Comparison of ENCODE assay signal across 23 mouse cellular contexts in the genomic region with DNA sequence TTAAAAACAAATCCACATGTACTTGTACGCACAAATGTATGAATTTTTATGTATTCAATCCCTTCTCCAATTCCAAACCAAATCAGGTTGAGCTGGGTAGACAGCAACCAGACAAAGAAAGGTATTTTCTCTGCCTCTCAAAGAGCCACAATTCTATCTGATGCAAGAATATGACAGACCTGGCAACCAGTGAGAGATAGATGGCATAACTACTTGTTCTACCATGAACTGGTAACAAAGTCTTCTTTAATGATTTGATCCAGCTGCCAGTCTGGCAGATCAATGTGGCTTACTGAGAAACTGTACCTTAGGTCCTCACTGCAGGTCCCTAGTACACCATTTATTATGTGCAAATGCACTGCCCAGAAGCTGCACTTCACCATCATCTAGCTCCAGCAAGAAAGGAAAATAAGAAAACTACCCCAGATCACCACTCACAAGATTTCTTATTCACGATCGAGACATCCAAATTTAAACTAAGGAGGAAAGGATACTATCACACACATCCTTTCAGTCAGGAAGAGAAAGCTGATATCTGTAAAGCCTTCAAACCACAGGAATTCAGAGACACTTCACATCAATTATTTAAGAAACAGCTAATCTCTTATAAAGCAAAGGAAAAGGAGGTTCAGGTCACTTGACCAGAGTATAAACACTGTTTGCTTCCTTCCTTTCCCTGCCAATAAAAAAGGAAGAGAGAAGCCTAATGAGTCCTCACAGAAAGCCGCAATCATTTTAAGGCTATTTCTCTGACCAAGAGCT. TPM values are rescaled to one million over a fixed set of nuclear protein-coding genes. Genes with fewer than 3 reads are reported as not detected.
A peak's percentile ranks its signal among the peaks of the same experiment; 100 is the strongest.
DNase-seq lines count a peak whose midpoint lies in the region; ATAC-seq and TF ChIP-seq lines count a peak whose summit lies in the region.
"Had no signal": no experiment of that assay in that cellular context is flagged by ENCODE, and none has a peak within 500 bp of the region (broad histone marks: within the 10 kb centered on the region; RNA-seq: fewer than 3 reads in every experiment).

No protein-coding gene starts in this region.

- DNase-seq in liver, adult 2 months (ENCODE audit: extremely low read depth, low read depth, low spot score) = peak; percentile 88
- DNase-seq in 416B (ENCODE audit: low read depth) (peak; percentile 81), MEL (ENCODE audit: low read depth, low spot score) (peak; percentile 60)
- DNase-seq in fat pad, adult 2 months (ENCODE audit: extremely low read depth, low read depth, low spot score) = peak; percentile 47
- DNase-seq in spleen, postnatal 14 days (ENCODE audit: low spot score in 2 of 2) = no peak
- DNase-seq: adrenal gland, adult 2 months; cerebellum, adult 2 months; cerebellum, postnatal 36 days; gastrocnemius, postnatal 36 days; kidney, adult 2 months; kidney, postnatal 36 days; layer of hippocampus, adult 9-11 months; thymus, adult 2 months; thymus, postnatal 4 days had no signal

- no peaks in the 10 kb centered on the region for H3K27me3 ChIP-seq in liver, adult 2 months (ENCODE audit: control insufficient read depth, insufficient read depth, low read length)
- H3K27me3 ChIP-seq in liver, embryonic 12.5 days (replicated peaks) = no peaks in the 10 kb centered on the region
- H3K27me3 ChIP-seq in MEL (ENCODE audit: control insufficient read depth in 1 of 2, insufficient read depth in 2 of 2, low read length in 2 of 2) = no peaks in the 10 kb centered on the region
- H3K27me3 ChIP-seq: hindbrain, embryonic 15.5 days; Patski had no signal

- H3K4me3 ChIP-seq in liver, adult 2 months (ENCODE audit: insufficient read depth, low read depth, low read length) = no peak overlapping the region
- no peak overlapping the region for H3K4me3 ChIP-seq in liver, embryonic 12.5 days
- peak overlapping the region in 1 of 2 experiments; percentile 50; a peak in 1 of 4 replicates for H3K4me3 ChIP-seq in MEL (ENCODE audit: control insufficient read depth in 1 of 2, insufficient read depth in 1 of 2, low read depth in 2 of 2, low read length in 2 of 2)
- H3K4me3 ChIP-seq: hindbrain, embryonic 15.5 days; midbrain, embryonic 10.5 days had no signal

- no peak for TF ChIP-seq RAD21 in MEL (IDR thresholded peaks at IDR 0.05; ENCODE audit: low read depth, low read length)

- H3K79me2 ChIP-seq in liver, adult 2 months (ENCODE audit: control insufficient read depth, insufficient read depth, low read length) = peaks cover 39% of the 10 kb centered on the region
- H3K79me2 ChIP-seq in MEL (ENCODE audit: control insufficient read depth, insufficient read depth, low read length, poor library complexity) = peaks cover 60% of the 10 kb centered on the region

- H3K36me3 ChIP-seq in liver, adult 2 months (ENCODE audit: control insufficient read depth, insufficient read depth, low read length) = no peaks in the 10 kb centered on the region
- H3K36me3 ChIP-seq in liver, embryonic 12.5 days = no peaks in the 10 kb centered on the region
- H3K36me3 ChIP-seq in MEL (ENCODE audit: control insufficient read depth in 1 of 2, insufficient read depth in 2 of 2, low read length in 2 of 2) = peaks cover 0 to 40% of the 10 kb centered on the region in 2 experiments; a peak in 2 of 4 replicates
- H3K36me3 ChIP-seq: hindbrain, embryonic 15.5 days; midbrain, embryonic 10.5 days had no signal

- H3K4me1 ChIP-seq in liver, adult 2 months (ENCODE audit: control insufficient read depth, insufficient read depth, low read length) = peaks cover 27% of the 10 kb centered on the region
- peaks cover 51% of the 10 kb centered on the region for H3K4me1 ChIP-seq in liver, embryonic 12.5 days
- peaks cover 27 to 37% of the 10 kb centered on the region in 2 experiments for H3K4me1 ChIP-seq in MEL (ENCODE audit: control insufficient read depth in 1 of 2, insufficient read depth in 2 of 2, low read length in 2 of 2)

- no peak overlapping the region for H3K9ac ChIP-seq in liver, adult 2 months (ENCODE audit: low read depth, low read length)
- H3K9ac ChIP-seq in liver, embryonic 12.5 days = no peak overlapping the region
- peak overlapping the region; percentile 26; the same call in 1 of the 2 replicates for H3K9ac ChIP-seq in MEL (ENCODE audit: control insufficient read depth, low read depth, low read length, poor library complexity, severe bottlenecking)
- H3K9ac ChIP-seq: hindbrain, embryonic 15.5 days had no signal

- 75% methylated on average over 4 of the region's 4 CpGs for WGBS in liver, adult 2 months
- 33% methylated on average over 4 of the region's 4 CpGs for WGBS in liver, embryonic 12.5 days (ENCODE audit: insufficient replicate concordance)

- ATAC-seq in liver, embryonic 12.5 days = no peak
- no peak for ATAC-seq in frontal cortex, adult (ENCODE audit: low TSS enrichment)
- ATAC-seq: CD4-positive, CD25-positive, alpha-beta regulatory T cell, adult 4 months; forebrain, embryonic 16.5 days; midbrain, embryonic 16.5 days; Patski had no signal

- TF ChIP-seq CTCF in liver, adult 2 months (IDR thresholded peaks at IDR 0.05; ENCODE audit: low read depth, low read length) = no peak
- TF ChIP-seq CTCF in MEL (IDR thresholded peaks at IDR 0.05 in 2 of 3, conservative IDR thresholded peaks at IDR 0.05 in 1 of 3; ENCODE audit: control insufficient read depth in 1 of 3, insufficient read depth in 1 of 3, low read depth in 2 of 3, low read length in 3 of 3, poor library complexity in 1 of 3, severe bottlenecking in 1 of 3) = no peak

- TF ChIP-seq EP300 in MEL (IDR thresholded peaks at IDR 0.05; ENCODE audit: low read depth in 1 of 2, low read length in 2 of 2) = peak in 1 of 2 experiments; percentile 47; a peak in 2 of 4 replicates

- H3K9me3 ChIP-seq in liver, embryonic 12.5 days (replicated peaks) = no peaks in the 10 kb centered on the region
- no peaks in the 10 kb centered on the region for H3K9me3 ChIP-seq in MEL (replicated peaks; ENCODE audit: insufficient read depth, low read length)
- H3K9me3 ChIP-seq: hindbrain, embryonic 15.5 days; midbrain, embryonic 10.5 days had no signal

- TF ChIP-seq POLR2A in liver, adult 2 months (IDR thresholded peaks at IDR 0.05; ENCODE audit: extremely low read depth, insufficient read depth, low read length) = no peak
- TF ChIP-seq POLR2A in MEL (IDR thresholded peaks at IDR 0.05; ENCODE audit: control insufficient read depth in 1 of 2, insufficient read depth in 1 of 2, low read depth in 1 of 2, low read length in 2 of 2, poor library complexity in 1 of 2) = no peak

- H3K4me2 ChIP-seq in liver, embryonic 12.5 days = no peak overlapping the region
- H3K4me2 ChIP-seq: hindbrain, embryonic 15.5 days had no signal

- peak overlapping the region; percentile 51; the same call in 1 of the 2 replicates for H3K27ac ChIP-seq in liver, adult 2 months (replicated peaks; ENCODE audit: insufficient read depth, low read depth, low read length)
- H3K27ac ChIP-seq in liver, embryonic 12.5 days = no peak overlapping the region
- peak overlapping the region; percentile 43 for H3K27ac ChIP-seq in MEL (ENCODE audit: control insufficient read depth, low read depth, low read length)
- H3K27ac ChIP-seq: hindbrain, embryonic 15.5 days; midbrain, embryonic 10.5 days; stomach, postnatal 0 days had no signal

TF ChIP-seq in MEL, 35 proteins besides CTCF, POLR2A, EP300 and RAD21:
- TF ChIP-seq MXI1 (IDR thresholded peaks at IDR 0.05; ENCODE audit: low read depth, low read length) (peak; percentile 38; the same call in 1 of the 2 replicates), MEF2A (IDR thresholded peaks at IDR 0.05; ENCODE audit: extremely low read depth, insufficient replicate concordance, low read depth, low read length, poor library complexity, severe bottlenecking) (peak; percentile 46; the same call in 1 of the 2 replicates), GATA1 (IDR thresholded peaks at IDR 0.05; ENCODE audit: low read depth, low read length) (peak; percentile 36; the same call in 1 of the 2 replicates), KAT2A (conservative IDR thresholded peaks at IDR 0.05; ENCODE audit: low read depth, low read length) (0 out of 2 replicates have a peak, but pooled peaks have one; percentile 32), E2F4 (IDR thresholded peaks at IDR 0.05; ENCODE audit: borderline replicate concordance, low read depth, low read length) (no peak), CHD2 (IDR thresholded peaks at IDR 0.05; ENCODE audit: low read length) (no peak), MYB (IDR thresholded peaks at IDR 0.05; ENCODE audit: low read depth, low read length) (no peak)

RNA-seq across cellular contexts. Expression of a gene that starts 16.7 kb away (rescaled TPM):
- 58.0 and 61.8 TPM in 2 replicates for total RNA-seq in liver, adult 2 months (2014; rRNA removed)
- polyA plus RNA-seq in liver, adult 2 months (2012; rRNA removed) = 32.4 and 38.4 TPM in 2 replicates
- polyA plus RNA-seq in liver, embryonic 12.5 days (2016; fragmentation: Nextera tagmentation; extraction: Ambion mirVana) = 34.0 and 36.3 TPM in 2 replicates
- total RNA-seq in MEL (2012; rRNA removed) = 41.0 and 50.7 TPM in 2 replicates
- polyA plus RNA-seq in MEL (2012; ENCODE audit: insufficient read depth in 1 of 2, insufficient read length in 2 of 2, low read depth in 1 of 2, low replicate concordance in 2 of 2, missing spikeins in 1 of 2) = 10 to 100 TPM in 1 of 2 experiments, not detected in 1; 59.0 TPM

Comparison
In these comparisons a context has a peak if more than half of its experiments do, and no peak if none do; other contexts are left out.
1. DNase-seq: peak in liver, adult 2 months (single experiment), 416B (single experiment), MEL (single experiment) and fat pad, adult 2 months (single experiment); none in spleen, postnatal 14 days (0 of 2).